Mouse (Mus musculus): ENCODE measurements around the gene Mfsd2a. TPM values are rescaled to one million over a fixed set of nuclear protein-coding genes. Genes with fewer than 3 reads are reported as not detected.

Gene Mfsd2a
- total RNA-seq, 2 experiments from 2014 or later, result 45.8 to 49.1 TPM

DNA sequence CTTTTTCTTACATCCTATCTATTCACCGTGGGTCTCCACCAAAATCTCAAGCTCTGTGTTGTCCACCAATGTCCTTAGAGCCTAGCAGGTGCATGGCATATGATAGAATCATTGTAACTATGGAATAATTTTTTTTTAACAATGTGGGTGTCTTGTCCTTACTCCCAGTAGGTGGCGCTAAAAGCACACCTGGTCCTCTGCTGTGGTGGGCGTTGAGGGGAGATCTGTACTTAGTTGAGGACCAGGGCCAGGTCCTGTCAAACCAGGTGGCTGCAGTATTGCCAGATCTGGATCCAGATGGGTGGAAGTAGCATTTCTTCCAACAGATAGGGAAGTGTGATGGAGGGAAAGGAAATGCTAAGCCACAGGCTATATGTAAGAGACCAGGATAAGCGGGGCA, 16.6 kb downstream of the Mfsd2a start:
- peak; percentile 88 for TF ChIP-seq CTCF (conservative IDR thresholded peaks at IDR 0.05)
- Histone ChIP-seq H3K27ac (no peak overlapping the region), H3K4me3 (no peak overlapping the region)
- DNase-seq (ENCODE audit: low spot score in 2 of 2), result peak; percentile 36 to 38

DNA sequence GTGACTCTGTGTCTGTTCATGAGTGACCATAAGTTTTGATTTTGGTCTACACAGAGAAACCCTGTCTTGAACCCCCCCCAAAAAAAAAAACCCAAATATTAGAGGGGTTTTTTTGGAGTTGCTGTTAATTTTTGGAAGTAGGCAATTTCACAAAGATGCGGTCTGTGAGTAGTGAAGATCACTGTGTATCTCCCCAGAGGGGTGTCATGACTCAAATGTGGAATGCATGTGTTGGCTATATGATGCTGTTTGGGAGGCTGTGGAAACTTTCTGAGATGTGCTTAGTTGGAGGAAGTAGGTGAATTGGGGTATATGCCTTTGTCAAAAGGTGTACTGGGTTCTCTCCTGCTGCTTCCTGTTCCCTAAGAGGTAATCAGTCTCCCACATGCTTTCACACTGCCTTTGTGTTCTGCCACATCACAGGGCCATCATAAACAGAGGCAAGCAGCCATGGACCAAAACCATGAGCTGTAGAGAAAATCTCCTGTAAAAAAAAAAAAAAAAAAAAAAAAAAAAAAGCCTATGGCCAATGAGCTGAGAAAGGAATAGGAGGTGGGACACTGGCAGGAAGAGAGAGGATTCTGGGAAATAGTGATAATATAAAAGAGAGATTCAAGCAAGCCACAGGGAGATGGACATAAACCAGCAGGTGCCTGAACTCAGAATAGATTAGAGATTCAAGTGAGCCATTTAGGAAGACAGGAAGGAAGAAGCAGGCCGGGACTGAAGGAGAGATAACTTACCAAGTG, 21.8 kb downstream of the Mfsd2a start:
- TF ChIP-seq CTCF (conservative IDR thresholded peaks at IDR 0.05), result no peak

GRCm38 (mm10) chr4:122937489-122937888, 23.5 kb downstream of the Mfsd2a start:
- DNase-seq (ENCODE audit: low spot score in 2 of 2), result peak; percentile 42 to 43
- Histone ChIP-seq H3K4me3 (no peak overlapping the region), H3K27ac (peak overlapping the region; percentile 80)
- TF ChIP-seq CTCF (conservative IDR thresholded peaks at IDR 0.05), result no peak

More for the DNA sequence above, 21.8 kb downstream of the Mfsd2a start:
- Histone ChIP-seq H3K4me3 (no peak overlapping the region), H3K27ac (no peak overlapping the region)
- no peak for DNase-seq (ENCODE audit: low spot score in 2 of 2)

DNA sequence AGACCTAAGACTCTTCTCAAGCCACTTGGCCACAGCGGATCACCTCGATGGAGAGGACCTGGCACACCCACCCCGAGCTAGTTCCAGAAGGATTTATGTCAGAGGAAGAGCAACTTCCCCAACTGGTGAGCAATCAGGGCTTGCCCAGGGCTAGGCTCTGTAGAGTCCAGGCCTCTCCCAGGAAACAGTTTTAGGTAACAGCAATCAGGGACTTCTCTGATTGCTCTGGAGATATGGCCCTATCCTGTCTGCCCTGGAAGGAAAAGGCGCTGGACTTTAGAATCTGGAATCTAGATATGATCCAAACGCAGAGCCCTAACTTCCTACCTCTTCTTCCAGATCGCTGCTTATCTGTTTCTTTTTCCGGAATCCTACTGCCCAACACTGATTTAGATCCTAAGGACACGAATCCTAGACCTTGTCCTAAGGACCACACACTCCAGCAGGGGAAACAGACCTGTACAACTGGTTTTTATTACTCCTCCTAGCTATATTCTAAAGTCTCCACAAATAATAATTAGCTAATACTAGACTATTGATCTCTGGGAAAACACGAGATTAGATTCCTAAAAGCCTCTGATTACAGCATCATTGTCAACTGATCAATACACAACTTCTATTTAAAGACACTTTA, 25.4 kb downstream of the Mfsd2a start:
- no peak overlapping the region for H3K27ac ChIP-seq
- no peak overlapping the region for H3K4me3 ChIP-seq
- no peak for DNase-seq (ENCODE audit: low spot score in 2 of 2)
- TF ChIP-seq CTCF (conservative IDR thresholded peaks at IDR 0.05), result no peak

DNA sequence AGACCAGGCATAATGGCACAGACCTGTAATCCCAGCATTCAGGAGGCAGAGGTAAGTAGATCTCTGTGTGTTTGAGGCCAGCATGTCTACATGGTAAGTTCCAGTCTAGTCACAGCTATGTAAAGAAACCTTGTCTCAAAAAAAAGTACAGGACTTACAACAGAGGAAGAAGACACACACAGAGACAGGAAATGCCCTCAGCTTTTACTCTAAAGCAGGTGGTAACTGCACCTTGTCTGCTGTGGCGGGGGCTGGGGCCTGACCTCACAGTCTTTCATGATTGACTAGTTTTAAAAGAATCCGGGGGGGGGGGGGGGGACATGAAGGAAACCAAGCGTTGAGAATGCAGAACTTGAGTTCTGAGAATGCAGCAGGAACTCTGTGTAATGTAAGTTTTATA, 27.1 kb downstream of the Mfsd2a start:
- no peak for TF ChIP-seq CTCF (conservative IDR thresholded peaks at IDR 0.05)
- no peak for DNase-seq (ENCODE audit: low spot score in 2 of 2)
- H3K4me3 ChIP-seq, result no peak overlapping the region
- no peak overlapping the region for H3K27ac ChIP-seq

GRCm38 (mm10) chr4:122933051-122933591, 27.9 kb downstream of the Mfsd2a start:
- TF ChIP-seq CTCF (conservative IDR thresholded peaks at IDR 0.05), result no peak
- Histone ChIP-seq H3K27ac (no peak overlapping the region), H3K4me3 (no peak overlapping the region)
- no peak for DNase-seq (ENCODE audit: low spot score in 2 of 2)

DNA sequence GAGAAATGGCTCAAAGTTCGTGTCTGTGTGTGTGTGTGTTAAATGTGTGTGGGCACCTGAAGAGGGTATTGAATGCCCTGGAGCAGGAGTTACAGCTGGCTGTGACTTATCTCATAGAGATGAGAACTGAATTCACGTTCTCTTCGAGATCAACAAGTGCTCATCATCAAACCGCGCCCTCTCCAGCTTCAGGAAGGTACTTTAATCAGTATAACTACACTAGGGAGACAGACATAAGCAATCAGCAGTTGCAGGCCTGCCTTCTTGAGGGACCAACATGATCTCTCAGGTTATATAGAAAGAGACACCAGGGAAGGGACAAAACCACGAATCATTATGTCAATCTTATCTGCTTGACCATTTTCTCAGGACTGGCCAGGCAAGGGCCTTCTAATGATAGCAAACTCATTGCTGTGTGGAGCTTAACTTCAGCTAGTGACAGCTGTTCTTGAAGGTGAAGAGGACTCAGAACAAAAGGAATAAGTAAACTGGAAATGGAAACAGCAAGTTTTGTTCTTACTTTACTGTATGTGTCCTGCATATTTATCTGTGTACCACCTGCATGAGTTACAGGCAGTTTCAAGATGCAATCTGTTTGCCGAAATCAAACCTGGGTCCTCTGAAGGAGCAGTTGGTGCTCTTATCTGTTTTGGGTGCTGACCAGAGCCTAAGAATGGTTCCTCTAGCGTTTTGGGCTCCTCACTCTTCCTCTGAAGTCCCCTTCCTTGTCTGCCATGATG, 28.6 kb downstream of the Mfsd2a start:
- Histone ChIP-seq H3K4me3 (no peak overlapping the region), H3K27ac (no peak overlapping the region)
- no peak for DNase-seq (ENCODE audit: low spot score in 2 of 2)
- no peak for TF ChIP-seq CTCF (conservative IDR thresholded peaks at IDR 0.05)

- no peak for DNase-seq (ENCODE audit: low spot score in 2 of 2)
- TF ChIP-seq CTCF (conservative IDR thresholded peaks at IDR 0.05), result no peak
- no peak overlapping the region for H3K4me3 ChIP-seq
- no peak overlapping the region for H3K27ac ChIP-seq
Observed at GRCm38 (mm10) chr4:122930939-122931590, 29.9 kb downstream of the Mfsd2a start.

DNA sequence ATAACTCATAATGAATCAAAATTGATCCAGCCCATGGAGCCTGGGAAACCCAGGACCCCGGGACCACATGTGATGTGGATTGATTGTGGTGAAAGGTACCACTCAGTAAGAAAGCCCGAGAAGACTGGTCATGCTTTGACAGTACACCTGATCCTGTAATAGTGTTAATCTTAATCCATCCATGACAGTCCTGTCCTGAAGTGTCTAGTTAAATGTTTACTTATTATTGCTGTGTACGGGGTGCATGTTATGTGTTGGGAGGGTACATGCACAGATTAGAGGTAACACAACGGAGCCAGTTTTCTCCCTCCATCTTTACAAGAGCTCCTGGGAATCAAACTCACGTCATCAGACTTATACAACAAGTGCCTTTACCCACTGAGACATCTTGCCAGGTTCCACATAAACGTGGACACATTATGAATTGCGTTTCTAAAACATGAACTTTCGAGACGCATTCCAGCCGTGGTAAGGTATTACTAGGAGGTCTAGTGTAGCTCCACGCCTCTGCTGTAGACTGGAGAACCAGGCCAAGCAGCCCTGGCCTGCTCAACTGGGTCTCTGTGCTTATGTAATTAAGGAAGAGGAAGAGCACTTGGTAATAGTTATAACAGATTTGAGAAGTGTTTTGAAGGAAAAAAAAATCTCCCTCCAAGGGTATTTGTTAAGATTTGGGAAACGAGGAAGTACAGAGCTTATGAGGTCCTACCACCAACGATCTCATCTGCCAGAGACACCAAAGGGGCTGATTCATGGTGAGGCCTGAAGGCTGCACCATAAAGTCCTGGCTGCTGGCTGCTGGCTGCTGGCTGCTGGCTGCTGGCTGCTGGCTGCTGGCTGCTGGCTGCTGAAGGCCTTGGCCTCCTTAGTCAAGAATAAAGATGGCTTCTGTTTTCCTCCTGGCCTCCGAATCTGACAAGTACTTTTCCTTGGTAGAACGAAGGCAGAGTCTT, 37.3 kb downstream of the Mfsd2a start:
- no peak for DNase-seq (ENCODE audit: low spot score in 2 of 2)
- peak overlapping the region; percentile 7; the same call in 1 of the 2 replicates for H3K27ac ChIP-seq
- TF ChIP-seq CTCF (conservative IDR thresholded peaks at IDR 0.05), result no peak
- no peak overlapping the region for H3K4me3 ChIP-seq

GRCm38 (mm10) chr4:122922841-122923240, 38.1 kb downstream of the Mfsd2a start:
- no peak overlapping the region for H3K4me3 ChIP-seq
- peak overlapping the region; percentile 7; the same call in 1 of the 2 replicates for H3K27ac ChIP-seq
- no peak for TF ChIP-seq CTCF (conservative IDR thresholded peaks at IDR 0.05)
- DNase-seq (ENCODE audit: low spot score in 2 of 2), result no peak

- H3K27ac ChIP-seq, result peak overlapping the region; percentile 68
- no peak for TF ChIP-seq CTCF (conservative IDR thresholded peaks at IDR 0.05)
- no peak overlapping the region for H3K4me3 ChIP-seq
- DNase-seq (ENCODE audit: low spot score in 2 of 2), result peak in 1 of 2 experiments; percentile 24
Observed at GRCm38 (mm10) chr4:122915985-122916384, 45.0 kb downstream of the Mfsd2a start.
